Mouse (Mus musculus): ENCODE results near the gene Sytl3.

DNA sequence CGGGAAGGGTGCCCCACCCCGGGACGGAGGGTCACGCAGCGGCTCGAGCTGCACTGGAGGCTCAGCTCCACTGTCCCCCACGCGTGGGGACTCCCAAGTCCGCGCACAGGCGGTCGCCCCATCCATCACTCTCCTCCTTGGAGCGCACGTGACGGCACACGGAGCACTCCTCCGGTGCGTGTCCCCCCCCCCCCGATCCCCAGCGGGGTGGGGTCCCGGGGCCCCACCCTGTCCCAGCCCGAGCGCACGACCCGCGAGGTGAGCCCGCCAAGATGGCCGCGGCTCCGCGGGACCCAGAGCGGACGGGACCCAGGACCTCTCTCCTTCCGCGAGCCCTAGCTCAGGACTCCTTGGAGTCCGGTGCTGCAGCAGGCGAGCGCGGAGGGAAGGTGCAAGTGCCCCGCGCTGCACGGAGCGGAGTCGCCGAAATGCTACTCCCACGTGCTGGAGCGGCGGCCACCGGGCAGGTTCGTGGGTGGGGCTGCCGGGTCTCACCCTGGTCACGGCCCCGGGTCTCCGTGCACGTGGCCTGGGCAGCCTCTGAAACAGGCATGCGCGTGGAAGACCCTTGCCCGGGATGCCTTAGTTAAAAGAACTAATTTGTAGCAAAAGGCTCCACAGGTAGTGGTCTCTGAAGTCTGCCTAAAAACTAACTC, 124.2 kb downstream of the Sytl3 start:
- TF ChIP-seq CTCF (conservative IDR thresholded peaks at IDR 0.05; ENCODE audit: insufficient read depth, insufficient read length, low read depth, low read length) (no peak), POLR2A (IDR thresholded peaks at IDR 0.05; ENCODE audit: low read depth, low read length) (no peak)

Measured in kidney, adult 2 months (tissue).